Mouse (Mus musculus) embryonic facial prominence, embryonic 15.5 days (tissue): ENCODE measurements at regions not wholly inside any gene's neighbourhood (a gene's known extent, or its start where the extent isn't known, plus 50 kb on each side); places are given as distances from the start of the nearest gene placed in this dataset.

Experiments used
- ATAC-seq: fragments of 200-750 bp; cut with Nextera tagmentation; 2 replicates; pipeline ENCODE4 v1.8.0; 2017; ENCODE audit warnings: low read depth, moderate TSS enrichment; ENCODE audit not compliant: insufficient number of reproducible peaks, low FRiP score, low TSS enrichment
- H3K27ac ChIP-seq: fragments of 300-500 bp; sonication (generic); replicated peaks from 2 replicates; pipeline ENCODE4 v1.5.1; 2015; ENCODE audit warnings: mild to moderate bottlenecking, inconsistent platforms
- H3K27me3 ChIP-seq: fragments of 300-500 bp; sonication (generic); 2 replicates; pipeline ENCODE4 v1.6.1; 2015; ENCODE audit warnings: inconsistent platforms
- H3K36me3 ChIP-seq: fragments of 300-500 bp; sonication (generic); 2 replicates; pipeline ENCODE4 v1.6.1; 2015; ENCODE audit warnings: mild to moderate bottlenecking, inconsistent platforms
- H3K4me1 ChIP-seq: fragments of 300-500 bp; sonication (generic); 2 replicates; pipeline ENCODE4 v1.6.1; 2015; ENCODE audit warnings: inconsistent platforms
- H3K4me2 ChIP-seq: fragments of 300-500 bp; sonication (generic); replicated peaks from 2 replicates; pipeline ENCODE4 v1.6.1; 2015; ENCODE audit warnings: mild to moderate bottlenecking, inconsistent platforms
- H3K4me3 ChIP-seq: fragments of 300-500 bp; sonication (generic); replicated peaks from 2 replicates; pipeline ENCODE4 v1.5.1; 2015; ENCODE audit warnings: mild to moderate bottlenecking, inconsistent platforms
- H3K9ac ChIP-seq: fragments of 300-500 bp; sonication (generic); 2 replicates; pipeline ENCODE4 v1.6.1; 2015; ENCODE audit warnings: inconsistent platforms
- H3K9me3 ChIP-seq: fragments of 300-500 bp; sonication (generic); replicated peaks from 2 replicates; pipeline ENCODE4 v1.6.1; 2016; ENCODE audit warnings: inconsistent platforms
- WGBS: fragments of 180-500 bp; shearing (Covaris S2); methylation state at CpG from one replicate; pipeline ENCODE4 v1.1.7; 2015; 5-methylcytosine and 5-hydroxymethylcytosine counted together

GRCm38 (mm10) chr1:41381487-41381886 is 576.1 kb downstream of the Tmem182 start:
- ATAC-seq: no peak
- WGBS: 68% methylated on average over 7 of the region's 7 CpGs
- Histone ChIP-seq H3K27ac (no peak overlapping the region), H3K9me3 (no peaks in the 10 kb centered on the region), H3K9ac (no peak overlapping the region), H3K4me3 (no peak overlapping the region), H3K36me3 (no peaks in the 10 kb centered on the region), H3K4me1 (no peaks in the 10 kb centered on the region), H3K4me2 (no peak overlapping the region), H3K27me3 (no peaks in the 10 kb centered on the region)

- Histone ChIP-seq H3K36me3 (no peaks in the 10 kb centered on the region), H3K4me1 (peaks cover 4% of the 10 kb centered on the region), H3K27me3 (no peaks in the 10 kb centered on the region), H3K4me3 (no peak overlapping the region), H3K4me2 (no peak overlapping the region), H3K27ac (no peak overlapping the region), H3K9ac (no peak overlapping the region), H3K9me3 (no peaks in the 10 kb centered on the region)
- WGBS: 54% methylated on average over 1 of the region's 1 CpGs
- no peak for ATAC-seq
Observed at GRCm38 (mm10) chr1:41384731-41385130, 579.3 kb downstream of the Tmem182 start.

GRCm38 (mm10) chr1:41386435-41386834 is 581.0 kb downstream of the Tmem182 start:
- no peak for ATAC-seq
- Histone ChIP-seq H3K4me2 (no peak overlapping the region), H3K4me3 (no peak overlapping the region), H3K27me3 (no peaks in the 10 kb centered on the region), H3K36me3 (no peaks in the 10 kb centered on the region), H3K27ac (no peak overlapping the region), H3K9me3 (no peaks in the 10 kb centered on the region), H3K4me1 (peaks cover 4% of the 10 kb centered on the region), H3K9ac (no peak overlapping the region)
- 54% methylated on average over 4 of the region's 4 CpGs for WGBS

GRCm38 (mm10) chr1:41390102-41390884 is 584.9 kb downstream of the Tmem182 start:
- no peaks in the 10 kb centered on the region for H3K9me3 ChIP-seq
- no peaks in the 10 kb centered on the region for H3K27me3 ChIP-seq
- H3K4me2 ChIP-seq: no peak overlapping the region
- no peaks in the 10 kb centered on the region for H3K36me3 ChIP-seq
- no peak for ATAC-seq
- H3K9ac ChIP-seq: no peak overlapping the region
- no peak overlapping the region for H3K4me3 ChIP-seq
- WGBS: 19% methylated on average over 11 of the region's 11 CpGs
- peaks cover 4% of the 10 kb centered on the region for H3K4me1 ChIP-seq
- no peak overlapping the region for H3K27ac ChIP-seq

- Histone ChIP-seq H3K4me2 (no peak overlapping the region), H3K27me3 (no peaks in the 10 kb centered on the region), H3K36me3 (no peaks in the 10 kb centered on the region), H3K9me3 (no peaks in the 10 kb centered on the region), H3K4me1 (peaks cover 4% of the 10 kb centered on the region), H3K4me3 (no peak overlapping the region), H3K9ac (no peak overlapping the region), H3K27ac (no peak overlapping the region)
- 71% methylated on average over 7 of the region's 7 CpGs for WGBS
- ATAC-seq: no peak
Observed at GRCm38 (mm10) chr1:41391071-41391470, 585.7 kb downstream of the Tmem182 start.

- no peak for ATAC-seq
- H3K9me3 ChIP-seq: no peaks in the 10 kb centered on the region
- 69% methylated on average over 4 of the region's 4 CpGs for WGBS
- no peak overlapping the region for H3K9ac ChIP-seq
- no peaks in the 10 kb centered on the region for H3K36me3 ChIP-seq
- H3K4me3 ChIP-seq: no peak overlapping the region
- no peaks in the 10 kb centered on the region for H3K27me3 ChIP-seq
- no peak overlapping the region for H3K27ac ChIP-seq
- peaks cover 4% of the 10 kb centered on the region for H3K4me1 ChIP-seq
- H3K4me2 ChIP-seq: no peak overlapping the region
Observed at GRCm38 (mm10) chr1:41393287-41393686, 587.9 kb downstream of the Tmem182 start.

GRCm38 (mm10) chr1:41395081-41395480 is 589.7 kb downstream of the Tmem182 start:
- Histone ChIP-seq H3K9me3 (no peaks in the 10 kb centered on the region), H3K4me3 (no peak overlapping the region), H3K27ac (no peak overlapping the region), H3K4me1 (no peaks in the 10 kb centered on the region), H3K4me2 (no peak overlapping the region), H3K36me3 (no peaks in the 10 kb centered on the region), H3K27me3 (no peaks in the 10 kb centered on the region), H3K9ac (no peak overlapping the region)
- 75% methylated on average over 3 of the region's 3 CpGs for WGBS
- ATAC-seq: no peak

- 83% methylated on average over 5 of the region's 5 CpGs for WGBS
- ATAC-seq: no peak
Observed at GRCm38 (mm10) chr1:41410533-41410932, 605.1 kb downstream of the Tmem182 start.

GRCm38 (mm10) chr1:41411641-41412040 is 606.2 kb downstream of the Tmem182 start:
- no peak overlapping the region for H3K27ac ChIP-seq
- ATAC-seq: no peak
- H3K9ac ChIP-seq: no peak overlapping the region
- no peaks in the 10 kb centered on the region for H3K4me1 ChIP-seq
- 74% methylated on average over 3 of the region's 3 CpGs for WGBS
- H3K36me3 ChIP-seq: no peaks in the 10 kb centered on the region
- no peak overlapping the region for H3K4me3 ChIP-seq
- no peaks in the 10 kb centered on the region for H3K9me3 ChIP-seq
- H3K4me2 ChIP-seq: no peak overlapping the region
- H3K27me3 ChIP-seq: no peaks in the 10 kb centered on the region

More at GRCm38 (mm10) chr1:41410533-41410932, 605.1 kb downstream of the Tmem182 start:
- H3K4me1 ChIP-seq: no peaks in the 10 kb centered on the region
- H3K9me3 ChIP-seq: no peaks in the 10 kb centered on the region
- no peaks in the 10 kb centered on the region for H3K36me3 ChIP-seq
- H3K4me2 ChIP-seq: no peak overlapping the region
- H3K4me3 ChIP-seq: no peak overlapping the region
- no peak overlapping the region for H3K27ac ChIP-seq
- no peak overlapping the region for H3K9ac ChIP-seq
- H3K27me3 ChIP-seq: no peaks in the 10 kb centered on the region

- WGBS: 85% methylated on average over 8 of the region's 8 CpGs
Observed at GRCm38 (mm10) chr1:41412078-41412477, 606.7 kb downstream of the Tmem182 start.

GRCm38 (mm10) chr1:41420489-41421327 is 615.3 kb downstream of the Tmem182 start:
- H3K4me1 ChIP-seq: no peaks in the 10 kb centered on the region
- H3K9ac ChIP-seq: no peak overlapping the region
- H3K27me3 ChIP-seq: no peaks in the 10 kb centered on the region
- 65% methylated on average over 3 of the region's 3 CpGs for WGBS
- H3K36me3 ChIP-seq: no peaks in the 10 kb centered on the region
- no peak overlapping the region for H3K4me2 ChIP-seq
- no peaks in the 10 kb centered on the region for H3K9me3 ChIP-seq
- no peak overlapping the region for H3K27ac ChIP-seq
- H3K4me3 ChIP-seq: no peak overlapping the region
- no peak for ATAC-seq

More at GRCm38 (mm10) chr1:41412078-41412477, 606.7 kb downstream of the Tmem182 start:
- Histone ChIP-seq H3K27me3 (no peaks in the 10 kb centered on the region), H3K4me3 (no peak overlapping the region), H3K9ac (no peak overlapping the region), H3K4me2 (no peak overlapping the region), H3K36me3 (no peaks in the 10 kb centered on the region), H3K4me1 (no peaks in the 10 kb centered on the region), H3K27ac (no peak overlapping the region), H3K9me3 (no peaks in the 10 kb centered on the region)
- no peak for ATAC-seq
